Mouse (Mus musculus) left cerebral cortex, adult 2 months (tissue): Measurements from ENCODE around the gene Slc22a14. TPM values are rescaled to one million over a fixed set of nuclear protein-coding genes. Genes with fewer than 3 reads are reported as not detected.
A peak's percentile ranks its signal among the peaks of the same experiment; 100 is the strongest.

Source experiments
- DNase-seq, 2 experiments: peaks; one replicate each; pipeline ENCODE4 v3.0.0; 2021 to 2022; ENCODE audit warnings: low spot score in 2 of 2, mixed read lengths in 1 of 2; ENCODE audit errors: extremely low spot score in 1 of 2
- H3K27ac ChIP-seq: fragments of 200-600 bp; 2 replicates; pipeline ENCODE4 v1.8.1; 2022
- H3K4me3 ChIP-seq: fragments of 200-600 bp; 2 replicates; pipeline ENCODE4 v1.8.1; 2022
- CTCF ChIP-seq: fragments of 200-600 bp; IDR thresholded peaks from 2 replicates; pipeline ENCODE4 v1.8.1; 2022; ENCODE audit warnings: antibody characterized with exemption, mild to moderate bottlenecking, moderate library complexity
- intact Hi-C: fragments of 180-260 bp; cut with DNase I; formaldehyde crosslinking; loops from one replicate; pipeline ENCODE4 v1.15.1; 2025
- total RNA-seq, 2 experiments: library from RNA; stranded (reverse); gene quantifications; 2 replicates each; pipeline ENCODE4 v1.2.3; 2021

Gene Slc22a14
- total RNA-seq, 2 experiments from 2014 or later = not detected

DNA sequence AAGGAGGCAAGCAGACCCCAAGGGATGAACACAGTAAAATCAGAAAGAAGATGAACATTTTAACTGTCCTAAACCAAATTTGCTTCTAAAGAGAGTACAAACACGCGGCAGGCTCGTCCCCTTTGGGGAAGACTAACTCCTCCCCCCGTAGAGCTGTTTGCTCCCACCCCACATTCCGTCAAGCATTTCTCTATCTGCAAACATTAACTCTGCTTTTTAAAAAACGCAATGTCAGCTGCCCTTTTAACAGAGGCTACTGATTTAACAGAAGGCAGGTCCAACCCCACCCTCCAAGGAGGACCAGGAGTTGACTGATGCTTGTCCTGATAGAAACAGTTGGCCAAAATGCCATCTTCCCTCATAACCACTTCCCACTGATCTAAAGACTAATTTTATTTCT, 11.4 kb downstream of the Slc22a14 start:
- intact Hi-C loops = loop anchor here (5.0 kb wide), 1 partner anchor 197 kb away; the partner anchor contains the start of genes Acaa1b and Gm47289
- Histone ChIP-seq H3K27ac (no peak overlapping the region), H3K4me3 (no peak overlapping the region)
- no peak for TF ChIP-seq CTCF
- no peak for DNase-seq

DNA sequence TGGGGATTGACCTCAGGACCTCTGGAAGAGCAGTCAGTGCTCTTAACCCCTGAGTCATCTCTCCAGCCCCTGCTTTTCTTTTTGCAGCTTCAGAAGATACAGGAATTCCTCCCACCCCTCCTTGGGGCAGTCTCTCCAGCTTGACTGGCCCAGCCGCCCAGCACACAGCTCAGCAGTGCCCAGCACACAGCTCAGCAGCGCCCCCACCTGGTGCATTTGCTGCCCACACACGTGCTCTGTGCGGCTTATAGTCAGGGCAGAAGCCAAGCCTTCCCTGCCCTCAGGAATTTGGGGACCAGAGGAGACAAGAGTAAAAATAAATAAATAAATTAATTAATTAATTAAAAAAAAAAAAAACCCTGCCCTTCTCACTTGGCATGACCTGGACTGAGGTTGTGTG, 13.3 kb downstream of the Slc22a14 start:
- H3K4me3 ChIP-seq = no peak overlapping the region
- TF ChIP-seq CTCF = peak; percentile 74
- intact Hi-C loops = loop anchor here (5.0 kb wide), 1 partner anchor 195 kb away; the partner anchor contains the start of genes Acaa1b and Gm47289
- DNase-seq = peak; percentile 62 to 65
- H3K27ac ChIP-seq = no peak overlapping the region

DNA sequence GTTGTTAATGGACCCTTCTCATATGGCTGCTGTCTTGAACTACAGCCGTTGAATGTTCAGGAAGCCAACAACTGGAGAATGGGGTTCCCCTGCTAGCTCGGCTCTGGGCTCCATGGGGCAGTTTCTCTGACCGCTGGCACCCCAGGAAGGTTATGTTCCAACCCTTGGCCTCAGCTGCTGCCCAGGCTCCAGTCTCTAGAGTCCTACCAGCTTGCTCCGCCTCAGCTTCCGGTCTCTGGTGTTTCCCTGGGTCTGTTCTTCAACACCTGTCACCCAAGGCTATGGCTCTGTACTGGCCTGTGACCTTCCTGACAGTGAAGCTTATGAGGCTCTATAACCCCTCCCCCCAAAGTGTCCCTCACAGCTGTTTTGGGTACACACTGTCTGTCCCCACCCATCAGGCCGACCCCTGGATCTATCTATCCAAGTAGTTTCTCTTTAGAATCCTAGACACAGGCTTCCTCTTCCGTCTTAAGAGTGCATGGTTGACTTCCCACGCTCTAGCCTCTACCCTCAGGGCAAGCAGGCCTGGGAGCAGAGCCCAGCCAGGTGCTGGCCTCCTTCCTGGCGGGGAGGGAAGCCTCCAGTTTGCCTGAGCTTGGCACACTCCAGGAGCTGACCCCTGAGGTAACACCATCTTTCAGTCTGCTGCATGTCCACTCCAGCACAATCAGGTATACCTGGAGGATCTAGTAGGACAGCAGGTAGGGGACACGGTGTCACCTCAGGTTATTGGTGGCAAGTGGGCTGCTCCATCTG, 14.2 kb downstream of the Slc22a14 start:
- H3K27ac ChIP-seq = no peak overlapping the region
- intact Hi-C loops = loop anchor here (5.0 kb wide), 1 partner anchor 194 kb away; the partner anchor contains the start of genes Acaa1b and Gm47289
- TF ChIP-seq CTCF = no peak
- no peak for DNase-seq
- H3K4me3 ChIP-seq = no peak overlapping the region

DNA sequence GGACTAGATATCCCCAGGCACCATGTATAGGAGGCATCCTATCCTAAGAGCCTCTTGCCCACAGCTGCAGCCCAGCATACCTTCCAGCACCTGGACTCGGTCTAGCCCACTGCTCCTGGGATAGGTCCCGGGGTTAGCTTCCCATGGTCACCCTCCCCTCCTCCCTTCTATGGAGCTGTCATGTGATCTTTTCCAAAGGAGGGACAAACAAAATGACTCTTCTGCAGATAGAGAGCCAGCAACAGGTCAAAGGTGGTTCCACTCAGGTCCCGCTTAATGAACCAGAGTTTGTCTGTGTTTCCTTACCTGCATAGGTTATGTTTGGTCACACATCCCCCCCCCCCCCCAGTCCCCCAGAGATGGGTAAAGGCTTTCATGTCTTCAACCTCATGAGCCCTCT, 14.8 kb downstream of the Slc22a14 start:
- H3K27ac ChIP-seq = no peak overlapping the region
- DNase-seq = no peak
- intact Hi-C loops = loop anchor here (5.0 kb wide), 1 partner anchor 193 kb away; the partner anchor contains the start of genes Acaa1b and Gm47289
- no peak for TF ChIP-seq CTCF
- no peak overlapping the region for H3K4me3 ChIP-seq

DNA sequence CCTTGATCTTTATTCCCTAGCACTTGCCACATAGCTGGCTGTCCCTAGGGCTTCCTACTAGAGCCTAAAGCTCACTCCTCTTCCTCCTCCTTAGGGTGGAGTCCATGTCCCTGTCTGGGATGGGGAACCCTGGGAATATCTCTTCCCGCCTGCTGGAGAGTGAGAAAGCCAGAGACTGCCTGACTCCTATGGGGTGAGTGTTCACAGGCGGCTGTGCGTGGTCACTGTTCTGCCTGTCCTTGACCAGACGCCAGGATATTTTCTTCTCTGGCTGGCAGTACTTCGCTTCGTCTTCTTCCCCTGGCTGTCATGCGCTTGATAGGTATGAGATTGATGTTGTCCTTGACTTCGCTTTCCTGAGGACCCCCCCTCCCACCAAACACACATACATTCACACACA, 19.0 kb downstream of the Slc22a14 start:
- Histone ChIP-seq H3K27ac (no peak overlapping the region), H3K4me3 (no peak overlapping the region)
- DNase-seq = no peak
- no peak for TF ChIP-seq CTCF
- intact Hi-C loops = no loop called here

DNA sequence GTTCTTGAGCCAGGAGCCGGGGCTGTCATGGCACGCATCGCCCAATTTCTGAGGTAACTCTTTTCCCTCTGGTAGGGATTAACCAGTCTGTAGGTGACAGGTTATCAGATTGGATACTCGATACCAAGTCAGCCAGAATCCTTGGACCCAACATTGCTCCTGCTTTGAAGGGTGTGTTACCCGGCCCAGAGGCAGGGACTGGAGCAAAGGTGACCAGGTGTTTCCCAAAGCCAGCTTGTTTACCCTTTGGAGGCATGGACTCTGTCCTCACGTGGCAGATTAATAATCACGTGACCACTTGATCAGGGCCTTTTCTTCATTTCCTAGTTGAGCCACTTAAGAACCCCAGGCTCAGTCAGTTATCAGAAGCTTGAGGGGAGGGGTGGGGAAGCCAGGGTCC, 22.6 kb downstream of the Slc22a14 start:
- Histone ChIP-seq H3K27ac (no peak overlapping the region), H3K4me3 (peak overlapping the region; percentile 79)
- intact Hi-C loops = loop anchor here (5.0 kb wide), 1 partner anchor 60 kb away; the partner anchor contains the start of gene Acvr2b
- no peak for TF ChIP-seq CTCF
- DNase-seq = no peak

DNA sequence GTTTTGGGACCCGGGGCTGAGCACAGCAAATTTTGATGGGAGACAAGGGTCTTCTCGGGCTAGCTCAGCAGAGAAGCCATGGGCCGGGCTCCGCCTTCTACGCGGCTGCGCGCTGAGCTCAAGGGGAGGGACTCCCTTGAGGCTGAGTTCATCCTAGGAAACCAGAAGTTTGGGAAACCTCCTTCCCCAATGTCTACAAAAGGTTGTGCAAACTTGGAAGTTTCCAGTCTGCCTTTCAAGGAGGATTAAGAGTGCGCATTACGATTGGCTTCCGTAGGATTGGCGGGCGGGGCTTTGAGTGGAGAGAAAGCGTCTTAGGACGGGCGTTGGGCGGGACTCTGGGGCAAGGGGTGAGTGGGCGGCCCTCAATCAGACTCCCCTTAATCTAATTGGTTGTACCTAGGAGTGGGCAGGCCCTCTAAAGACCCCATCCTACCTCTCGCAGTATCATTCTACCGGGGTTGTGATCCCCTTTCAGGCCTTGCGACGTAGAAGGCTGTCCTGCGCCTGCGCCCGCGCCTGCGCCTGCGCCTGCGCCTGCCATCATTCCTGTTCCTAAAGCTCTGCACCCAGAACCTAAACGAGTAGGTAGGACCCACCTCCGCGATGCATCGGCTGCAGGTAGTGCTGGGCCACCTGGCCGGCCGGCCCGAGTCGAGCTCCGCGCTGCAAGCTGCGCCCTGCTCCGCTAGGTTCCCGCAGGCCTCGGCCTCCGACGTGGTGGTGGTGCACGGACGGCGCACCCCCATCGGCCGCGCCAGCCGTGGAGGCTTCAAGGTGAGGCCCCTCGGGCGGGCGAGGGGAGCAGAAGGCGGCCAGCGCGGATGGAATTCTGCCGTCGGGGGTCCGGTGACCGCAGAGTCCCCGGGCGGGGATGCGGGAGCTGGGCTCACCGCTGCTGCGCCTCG, 24.2 kb downstream of the Slc22a14 start, which contains the start of gene Myd88:
Myd88 (minus strand) TSS at position 503 of the 908 bp plus-strand sequence.
- TF ChIP-seq CTCF = no peak
- peak; percentile 89 to 93 for DNase-seq
- peak within 1 kb of the TSS; percentile 79 for H3K4me3 ChIP-seq
- peak within 1 kb of the TSS; percentile 88 for H3K27ac ChIP-seq
- intact Hi-C loops = loop anchor here (1.0 to 5.0 kb wide), 2 partner anchors 19 to 61 kb away; partner anchors contain the start of genes Acvr2b and Oxsr1

DNA sequence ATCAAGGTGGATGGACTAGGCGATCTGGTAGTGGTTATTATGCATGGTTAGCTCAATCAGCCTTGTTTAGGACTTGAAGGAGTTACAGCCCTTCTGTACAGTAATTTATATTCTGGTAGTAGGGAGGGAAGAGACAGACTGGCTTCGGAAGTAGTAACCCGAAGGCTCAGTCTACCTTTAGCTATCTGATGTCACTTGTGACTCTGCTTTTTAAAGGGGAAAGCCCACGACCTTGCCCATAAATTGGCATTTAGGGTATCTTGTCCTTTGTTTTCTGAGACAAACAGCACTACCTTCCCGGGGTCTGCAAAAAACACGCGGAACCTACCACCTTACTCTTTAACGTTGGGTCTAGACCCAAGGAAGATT, 25.2 kb downstream of the Slc22a14 start:
- Histone ChIP-seq H3K27ac (peak overlapping the region; percentile 88), H3K4me3 (peak overlapping the region; percentile 79)
- intact Hi-C loops = loop anchor here (1.0 to 5.0 kb wide), 2 partner anchors 18 to 62 kb away; partner anchors contain the start of genes Acvr2b and Oxsr1
- no peak for DNase-seq
- no peak for TF ChIP-seq CTCF

DNA sequence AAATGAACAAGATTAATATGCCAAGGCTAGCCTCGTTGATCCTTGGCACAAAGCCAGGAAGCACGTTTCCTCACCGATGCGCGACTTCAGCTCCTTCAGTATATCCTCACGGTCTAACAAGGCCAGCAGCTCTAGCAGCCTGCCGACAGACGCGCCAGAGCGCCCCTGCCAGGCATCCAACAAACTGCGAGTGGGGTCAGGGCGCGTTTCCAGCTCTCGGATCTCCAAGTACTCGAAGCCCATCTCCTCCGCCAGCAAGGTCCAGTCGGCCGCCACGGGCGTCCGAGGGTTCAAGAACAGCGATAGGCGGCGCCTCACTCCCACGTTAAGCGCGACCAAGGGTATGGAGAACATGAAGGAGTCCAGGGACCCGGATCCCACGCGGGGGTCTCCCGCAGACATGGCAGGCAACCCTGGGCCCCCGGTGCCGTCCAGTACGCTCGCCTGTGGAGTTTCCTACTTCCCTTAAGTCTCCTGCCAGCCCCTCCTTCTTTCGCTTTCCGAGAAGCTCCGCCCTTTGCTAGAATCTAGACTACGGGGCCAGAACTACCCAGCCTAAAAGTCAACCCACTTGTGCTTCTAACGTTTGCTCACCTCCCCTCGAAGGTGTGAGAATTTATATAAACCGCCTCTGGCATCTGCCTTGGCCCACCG, 25.7 kb downstream of the Slc22a14 start, which contains the start of gene Acaa1a:
Acaa1a (plus strand) TSS at position 119 of the 654 bp plus-strand sequence.
- intact Hi-C loops = loop anchor here (1.0 to 5.0 kb wide), 2 partner anchors 17 to 63 kb away; partner anchors contain the start of genes Acvr2b and Oxsr1
- peak; percentile 31 to 43 for DNase-seq
- peak within 1 kb of the TSS; percentile 79 for H3K4me3 ChIP-seq
- H3K27ac ChIP-seq = peak within 1 kb of the TSS; percentile 88
- peak; percentile 2; the same call in 1 of the 2 replicates for TF ChIP-seq CTCF

DNA sequence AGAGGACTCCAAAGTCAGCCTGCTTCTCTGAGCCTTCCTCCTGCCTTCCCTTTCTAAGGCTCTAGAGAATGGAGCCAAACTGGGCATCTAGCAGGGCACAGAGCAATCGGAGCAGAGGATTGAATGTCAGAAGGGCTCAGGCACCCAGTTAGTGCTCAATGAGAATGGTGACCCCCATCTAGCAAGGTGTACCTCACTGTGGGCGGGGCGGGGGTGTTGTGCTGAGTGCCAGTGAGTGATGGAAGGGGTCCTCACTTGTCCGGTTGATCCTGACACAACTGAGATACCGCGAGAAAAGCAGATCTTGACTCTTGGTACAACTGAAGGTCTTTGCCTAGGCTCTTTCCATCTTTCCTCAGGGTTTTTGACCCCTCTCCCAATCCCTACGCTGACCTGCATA, 26.2 kb downstream of the Slc22a14 start:
- intact Hi-C loops = no loop called here
- TF ChIP-seq CTCF = no peak
- peak overlapping the region; percentile 79 for H3K4me3 ChIP-seq
- DNase-seq = no peak
- no peak overlapping the region for H3K27ac ChIP-seq

DNA sequence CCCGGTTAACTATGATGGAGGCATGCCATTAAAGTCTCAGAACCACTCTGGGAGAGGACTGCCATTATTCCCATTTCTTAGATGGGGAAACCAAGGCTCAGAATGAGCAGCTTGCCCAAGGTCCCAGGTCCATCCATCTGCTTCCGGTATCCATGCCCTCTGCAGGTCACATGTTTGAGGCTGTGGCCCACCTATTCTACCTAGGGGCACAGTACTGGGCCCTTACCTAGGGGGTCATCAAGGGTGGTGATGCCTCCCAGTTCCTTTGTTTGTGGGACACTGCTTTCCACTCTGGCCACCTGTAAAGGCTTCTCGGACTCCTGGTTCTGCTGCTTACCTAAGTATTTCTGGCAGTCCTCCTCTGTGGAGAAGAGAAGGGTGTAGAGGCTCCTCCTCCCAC, 27.0 kb downstream of the Slc22a14 start:
- TF ChIP-seq CTCF = no peak
- intact Hi-C loops = no loop called here
- H3K27ac ChIP-seq = no peak overlapping the region
- no peak overlapping the region for H3K4me3 ChIP-seq
- DNase-seq = no peak
